Mouse (Mus musculus) ES-E14 (cell line): ENCODE results near the gene Frem2. TPM values are rescaled to one million over a fixed set of nuclear protein-coding genes. Genes with fewer than 3 reads are reported as not detected.

ENCODE experiments used
- DNase-seq: peaks from one replicate; pipeline ENCODE4 v3.0.0-alpha.2; 2013; ENCODE audit warnings: low read depth, low spot score
- H3K27ac ChIP-seq: 2 replicates; pipeline ENCODE4 v1.5.1; 2012; ENCODE audit warnings: low read depth, mild to moderate bottlenecking, low read length, moderate library complexity, mixed read lengths; ENCODE audit not compliant: poor library complexity, insufficient read depth, severe bottlenecking
- H3K36me3 ChIP-seq: 2 replicates; pipeline ENCODE4 v1.6.1; 2012; ENCODE audit warnings: mild to moderate bottlenecking, low read length, moderate library complexity, mixed read lengths; ENCODE audit not compliant: control insufficient read depth, poor library complexity, insufficient read depth, severe bottlenecking
- H3K4me1 ChIP-seq, 2 experiments: fragments of 150-350 bp in 1 of 2; sonication (generic) in 1 of 2; 2 replicates each; pipeline ENCODE4 v1.6.1; 2012; ENCODE audit warnings: low read length in 2 of 2, mild to moderate bottlenecking in 1 of 2, mixed read lengths in 1 of 2; ENCODE audit not compliant: control insufficient read depth in 2 of 2, insufficient read depth in 2 of 2, poor library complexity in 1 of 2
- H3K4me3 ChIP-seq, 2 experiments: fragments of 150-350 bp in 1 of 2; sonication (generic) in 1 of 2; 2 replicates each; pipeline ENCODE4 v1.5.1; 2012; ENCODE audit warnings: low read length in 2 of 2, low read depth in 1 of 2, mild to moderate bottlenecking in 1 of 2, mixed read lengths in 1 of 2; ENCODE audit not compliant: insufficient read depth in 1 of 2, poor library complexity in 1 of 2, severe bottlenecking in 1 of 2
- H3K9ac ChIP-seq: 2 replicates; pipeline ENCODE4 v1.6.1; 2012; ENCODE audit warnings: low read depth, mild to moderate bottlenecking, low read length, mixed read lengths; ENCODE audit not compliant: poor library complexity, insufficient read depth, severe bottlenecking
- H3K9me3 ChIP-seq: fragments of 150-350 bp; sonication (generic); 2 replicates; pipeline ENCODE4 v1.6.1; 2012; ENCODE audit warnings: low read depth, mild to moderate bottlenecking, low read length; ENCODE audit not compliant: control insufficient read depth, insufficient read depth
- CHD2 ChIP-seq: IDR thresholded peaks from 2 replicates; pipeline ENCODE4 v1.6.1; 2014; ENCODE audit warnings: mild to moderate bottlenecking, low read depth, low read length, inconsistent platforms
- HCFC1 ChIP-seq: IDR thresholded peaks from 2 replicates; pipeline ENCODE4 v1.6.1; 2012; ENCODE audit warnings: low read length, inconsistent platforms, borderline replicate concordance; ENCODE audit not compliant: insufficient read depth
- MAFK ChIP-seq: IDR thresholded peaks from 2 replicates; pipeline ENCODE4 v1.6.1; 2014; ENCODE audit warnings: mild to moderate bottlenecking, low read depth, low read length, inconsistent platforms; ENCODE audit not compliant: insufficient read depth
- ZC3H11A ChIP-seq: IDR thresholded peaks from 2 replicates; pipeline ENCODE4 v1.6.1; 2012; ENCODE audit warnings: low read depth, mild to moderate bottlenecking, inconsistent platforms, low read length, borderline replicate concordance
- ZNF384 ChIP-seq: IDR thresholded peaks from 2 replicates; pipeline ENCODE4 v1.6.1; 2012; ENCODE audit warnings: low read depth, low read length, inconsistent platforms
- in situ Hi-C, 2 experiments: fragments of 600-800 bp; cut with MboI; formaldehyde crosslinking; loops; one replicate each; pipeline ENCODE4 v1.15.1; 2025; ENCODE audit warnings: low sequenced_read_pairs in 2 of 2, inconsistent platforms in 1 of 2; ENCODE audit not compliant: unreplicated experiment in 2 of 2
- total RNA-seq: library from RNA; depleted of rRNA; stranded (reverse); fragments of 300-350 nt; gene quantifications from 2 replicates; pipeline ENCODE4 v1.2.3, GENCODE M21; 2012

Frem2 gene
- total RNA-seq, 1 experiment = 7.9 TPM

DNA sequence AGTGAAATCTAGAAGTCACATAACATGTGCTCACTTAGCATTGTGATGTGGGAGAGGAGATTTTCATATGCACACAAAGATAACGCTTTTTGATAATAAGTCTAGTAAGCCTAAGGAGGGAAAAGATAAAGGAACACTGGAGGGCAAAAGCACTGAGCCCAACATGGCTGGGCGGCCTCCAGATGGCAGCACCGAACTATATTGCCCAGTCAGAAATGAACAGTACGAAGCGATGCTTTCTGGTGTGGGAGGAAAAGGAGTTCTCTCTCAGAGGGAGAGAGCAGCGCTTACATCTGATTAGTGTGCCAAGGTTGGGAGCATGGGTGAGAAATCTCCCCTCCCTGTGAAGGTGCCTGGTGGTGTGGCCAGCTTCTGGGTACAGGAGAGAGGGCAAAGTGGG is 181.3 kb downstream of the Frem2 start:
- Histone ChIP-seq H3K4me3 (no peak overlapping the region), H3K27ac (no peak overlapping the region), H3K9ac (no peak overlapping the region), H3K36me3 (peaks cover 49% of the 10 kb centered on the region), H3K4me1 (peaks cover 0 to 12% of the 10 kb centered on the region in 2 experiments; a peak in 1 of 4 replicates), H3K9me3 (no peaks in the 10 kb centered on the region)
- DNase-seq = no peak
- no peak for TF ChIP-seq ZNF384
- TF ChIP-seq CHD2 = no peak
- no peak for TF ChIP-seq MAFK
- no peak for TF ChIP-seq HCFC1
- TF ChIP-seq ZC3H11A = no peak
- in situ Hi-C loops = no loop called here

DNA sequence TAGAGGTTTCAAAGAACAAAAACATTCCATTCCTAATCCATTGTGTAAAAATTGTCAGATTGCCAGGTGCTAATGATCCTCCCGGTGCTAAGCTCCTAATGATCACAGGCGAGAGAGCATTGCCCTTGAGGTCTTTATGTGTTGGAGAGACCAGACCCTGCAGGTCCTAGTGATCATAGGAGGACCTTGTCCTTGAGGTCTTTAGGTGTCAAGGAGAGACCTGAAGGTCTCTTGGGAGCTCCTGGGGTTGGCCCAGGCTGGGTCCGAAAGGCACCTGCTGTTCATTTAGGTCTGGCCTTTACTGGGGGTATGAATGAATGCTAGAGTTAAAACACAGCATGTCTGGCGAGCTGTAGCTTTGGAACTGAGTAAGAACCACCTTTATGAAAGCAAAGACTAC is 183.0 kb downstream of the Frem2 start:
- H3K4me3 ChIP-seq = no peak overlapping the region
- no peaks in the 10 kb centered on the region for H3K9me3 ChIP-seq
- TF ChIP-seq HCFC1 (no peak), ZC3H11A (no peak), ZNF384 (no peak), CHD2 (no peak), MAFK (no peak)
- H3K36me3 ChIP-seq = peaks cover 54% of the 10 kb centered on the region
- no peak for DNase-seq
- in situ Hi-C loops = loop anchor here (25.0 kb wide), 2 partner anchors 437 to 1212 kb away; partner anchors contain the start of genes Foxo1 (in 2 of the 2) and Lhfp (in 1 of the 2)
- no peak overlapping the region for H3K27ac ChIP-seq
- no peak overlapping the region for H3K9ac ChIP-seq
- peaks cover 0 to 14% of the 10 kb centered on the region in 2 experiments; a peak in 1 of 4 replicates for H3K4me1 ChIP-seq

DNA sequence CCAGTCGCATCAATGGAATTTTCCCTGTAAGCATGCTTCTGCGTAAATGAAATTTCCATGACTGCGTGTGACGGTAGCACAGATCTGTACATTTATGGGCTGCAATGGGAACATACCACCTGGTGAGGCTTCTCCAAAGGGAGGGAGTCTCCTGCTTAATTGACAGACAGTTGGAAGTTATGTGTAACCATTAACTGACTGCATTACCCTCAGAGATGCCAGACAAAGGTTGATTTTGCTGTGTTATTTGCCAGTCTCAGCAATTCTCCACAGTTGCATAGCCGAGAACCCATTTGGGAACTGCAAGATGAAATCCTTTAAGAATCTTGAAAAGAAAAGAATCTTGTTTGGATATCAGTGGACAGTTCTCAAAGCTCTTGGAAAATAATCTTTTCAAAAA is 185.1 kb downstream of the Frem2 start:
- no peak for DNase-seq
- peaks cover 49% of the 10 kb centered on the region for H3K36me3 ChIP-seq
- in situ Hi-C loops = loop anchor here (25.0 kb wide), 2 partner anchors 435 to 1210 kb away; partner anchors contain the start of genes Foxo1 (in 2 of the 2) and Lhfp (in 1 of the 2)

DNA sequence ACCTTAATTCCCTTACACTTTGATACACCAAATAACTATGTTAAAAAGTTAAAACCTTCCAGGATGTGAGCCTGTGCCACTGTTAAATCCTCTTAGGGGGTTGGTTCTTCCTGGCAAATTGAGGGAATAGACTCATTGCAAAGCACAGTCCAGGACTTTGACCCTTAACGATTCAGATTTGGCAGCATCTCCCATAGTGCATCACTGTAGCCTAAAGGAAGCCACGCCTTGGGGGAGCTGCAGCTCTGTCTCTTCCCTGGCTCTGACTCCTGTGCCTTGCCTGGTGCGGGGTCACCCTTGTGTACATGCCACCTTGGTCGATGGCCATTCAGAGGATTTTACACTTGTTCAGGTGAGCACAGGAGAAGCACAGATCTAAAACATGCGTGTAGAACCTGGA is 187.5 kb downstream of the Frem2 start:
- H3K9me3 ChIP-seq = no peaks in the 10 kb centered on the region
- TF ChIP-seq ZC3H11A = no peak
- no peak for DNase-seq
- H3K27ac ChIP-seq = no peak overlapping the region
- no peak overlapping the region for H3K4me3 ChIP-seq
- H3K9ac ChIP-seq = no peak overlapping the region
- in situ Hi-C loops = loop anchor here (25.0 kb wide), 2 partner anchors 432 to 1207 kb away; partner anchors contain the start of genes Foxo1 (in 2 of the 2) and Lhfp (in 1 of the 2)
- peaks cover 3 to 10% of the 10 kb centered on the region in 2 experiments; a peak in 2 of 4 replicates for H3K4me1 ChIP-seq
- peaks cover 37% of the 10 kb centered on the region for H3K36me3 ChIP-seq

More for the DNA sequence above, 185.1 kb downstream of the Frem2 start:
- H3K27ac ChIP-seq = no peak overlapping the region
- H3K9me3 ChIP-seq = no peaks in the 10 kb centered on the region
- H3K4me3 ChIP-seq = no peak overlapping the region
- H3K4me1 ChIP-seq = peaks cover 0 to 10% of the 10 kb centered on the region in 2 experiments; a peak in 1 of 4 replicates
- TF ChIP-seq ZNF384 (no peak), ZC3H11A (no peak), CHD2 (no peak), MAFK (no peak), HCFC1 (no peak)
- no peak overlapping the region for H3K9ac ChIP-seq

DNA sequence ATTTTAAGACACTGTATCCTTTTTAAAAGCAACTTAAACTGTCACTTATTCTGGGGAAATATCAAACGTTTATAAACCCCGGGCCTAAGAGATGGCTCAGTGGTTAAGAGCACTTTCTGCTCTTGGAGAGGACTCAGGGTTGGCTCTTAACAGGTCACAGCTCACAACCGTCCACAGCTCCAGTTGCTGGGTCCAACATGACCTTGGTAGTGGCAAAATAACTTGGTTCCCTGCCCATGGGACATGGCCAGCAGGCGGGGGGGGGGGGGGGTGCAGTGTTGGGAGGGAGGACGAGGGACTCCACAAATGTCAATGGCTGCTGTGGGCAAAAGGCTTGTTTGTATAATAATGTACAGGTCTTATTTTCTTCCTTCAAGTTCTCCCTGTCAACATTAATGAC is 189.8 kb downstream of the Frem2 start:
- H3K27ac ChIP-seq = no peak overlapping the region

More for the DNA sequence above, 189.8 kb downstream of the Frem2 start:
- in situ Hi-C loops = loop anchor here (25.0 kb wide), 2 partner anchors 430 to 1205 kb away; partner anchors contain the start of genes Foxo1 (in 2 of the 2) and Lhfp (in 1 of the 2)
- H3K4me1 ChIP-seq = peaks cover 3 to 10% of the 10 kb centered on the region in 2 experiments; a peak in 2 of 4 replicates
- TF ChIP-seq CHD2 (no peak), MAFK (no peak), HCFC1 (no peak), ZC3H11A (no peak), ZNF384 (no peak)
- H3K9me3 ChIP-seq = no peaks in the 10 kb centered on the region
- H3K9ac ChIP-seq = no peak overlapping the region
- H3K36me3 ChIP-seq = peaks cover 22% of the 10 kb centered on the region
- no peak overlapping the region for H3K4me3 ChIP-seq
- no peak for DNase-seq
